Mouse (Mus musculus): ENCODE measurements around the gene Htra1. TPM values are rescaled to one million over a fixed set of nuclear protein-coding genes. Genes with fewer than 3 reads are reported as not detected.

The Htra1 gene
- polyA plus RNA-seq, 1 experiment from 2014 or later: 1.4 TPM

- no peak overlapping the region for H3K4me3 ChIP-seq
- peaks cover 82% of the 10 kb centered on the region for H3K27me3 ChIP-seq (ENCODE audit: poor library complexity, severe bottlenecking)
- H3K36me3 ChIP-seq (replicated peaks): no peaks in the 10 kb centered on the region
- no peak overlapping the region for H3K27ac ChIP-seq
- DNase-seq (ENCODE audit: extremely low spot score, low spot score): no peak
- no peaks in the 10 kb centered on the region for H3K9me3 ChIP-seq
- peaks cover 21% of the 10 kb centered on the region for H3K4me1 ChIP-seq
- 71% methylated on average over 4 of the region's 4 CpGs for WGBS
These were observed 2.1 kb downstream of the Htra1 start for GRCm38 (mm10) chr7:130938005-130938404.

GRCm38 (mm10) chr7:130938896-130939295, 3.0 kb downstream of the Htra1 start:
- H3K4me3 ChIP-seq: no peak overlapping the region
- no peak overlapping the region for H3K27ac ChIP-seq
- peaks cover 21% of the 10 kb centered on the region for H3K4me1 ChIP-seq
- DNase-seq (ENCODE audit: extremely low spot score, low spot score): no peak
- H3K27me3 ChIP-seq (ENCODE audit: poor library complexity, severe bottlenecking): peaks cover 73% of the 10 kb centered on the region
- no peaks in the 10 kb centered on the region for H3K9me3 ChIP-seq
- WGBS: 89% methylated on average over 8 of the region's 8 CpGs
- no peaks in the 10 kb centered on the region for H3K36me3 ChIP-seq (replicated peaks)

- H3K27me3 ChIP-seq (ENCODE audit: poor library complexity, severe bottlenecking): peaks cover 55% of the 10 kb centered on the region
- H3K36me3 ChIP-seq (replicated peaks): no peaks in the 10 kb centered on the region
- H3K9me3 ChIP-seq: no peaks in the 10 kb centered on the region
- no peak overlapping the region for H3K4me3 ChIP-seq
- WGBS: 88% methylated on average over 8 of the region's 8 CpGs
- H3K27ac ChIP-seq: no peak overlapping the region
- H3K4me1 ChIP-seq: peaks cover 14% of the 10 kb centered on the region
- no peak for DNase-seq (ENCODE audit: extremely low spot score, low spot score)
These were observed 4.8 kb downstream of the Htra1 start for GRCm38 (mm10) chr7:130940733-130941132.

GRCm38 (mm10) chr7:130943280-130943895, 7.5 kb downstream of the Htra1 start:
- Histone ChIP-seq H3K27ac (no peak overlapping the region), H3K4me1 (no peaks in the 10 kb centered on the region), H3K27me3 (ENCODE audit: poor library complexity, severe bottlenecking) (peaks cover 29% of the 10 kb centered on the region), H3K4me3 (no peak overlapping the region), H3K36me3 (replicated peaks) (no peaks in the 10 kb centered on the region), H3K9me3 (no peaks in the 10 kb centered on the region)
- WGBS: 91% methylated on average over 9 of the region's 9 CpGs
- DNase-seq (ENCODE audit: extremely low spot score, low spot score): no peak

- Histone ChIP-seq H3K4me3 (no peak overlapping the region), H3K4me1 (peaks cover 6% of the 10 kb centered on the region), H3K27ac (no peak overlapping the region), H3K9me3 (no peaks in the 10 kb centered on the region), H3K36me3 (replicated peaks) (no peaks in the 10 kb centered on the region), H3K27me3 (ENCODE audit: poor library complexity, severe bottlenecking) (peaks cover 13% of the 10 kb centered on the region)
- WGBS: 91% methylated on average over 11 of the region's 11 CpGs
- DNase-seq (ENCODE audit: extremely low spot score, low spot score): no peak
These were observed 9.0 kb downstream of the Htra1 start for GRCm38 (mm10) chr7:130944766-130945475.

- Histone ChIP-seq H3K36me3 (replicated peaks) (no peaks in the 10 kb centered on the region), H3K4me3 (no peak overlapping the region), H3K9me3 (no peaks in the 10 kb centered on the region), H3K27ac (no peak overlapping the region), H3K27me3 (ENCODE audit: poor library complexity, severe bottlenecking) (peaks cover 5% of the 10 kb centered on the region; the same call in 1 of the 2 replicates), H3K4me1 (peaks cover 6% of the 10 kb centered on the region)
- WGBS: 91% methylated on average over 3 of the region's 3 CpGs
- DNase-seq (ENCODE audit: extremely low spot score, low spot score): no peak
These were observed 9.8 kb downstream of the Htra1 start for GRCm38 (mm10) chr7:130945730-130946129.

GRCm38 (mm10) chr7:130946303-130946702, 10.4 kb downstream of the Htra1 start:
- H3K36me3 ChIP-seq (replicated peaks): no peaks in the 10 kb centered on the region

GRCm38 (mm10) chr7:130948563-130949208, 12.8 kb downstream of the Htra1 start:
- Histone ChIP-seq H3K27me3 (ENCODE audit: poor library complexity, severe bottlenecking) (no peaks in the 10 kb centered on the region), H3K4me3 (no peak overlapping the region), H3K27ac (no peak overlapping the region), H3K4me1 (peaks cover 6% of the 10 kb centered on the region), H3K36me3 (replicated peaks) (no peaks in the 10 kb centered on the region), H3K9me3 (no peaks in the 10 kb centered on the region)
- 69% methylated on average over 5 of the region's 5 CpGs for WGBS
- DNase-seq (ENCODE audit: extremely low spot score, low spot score): no peak

More at GRCm38 (mm10) chr7:130946303-130946702, 10.4 kb downstream of the Htra1 start:
- Histone ChIP-seq H3K27ac (no peak overlapping the region), H3K4me1 (peaks cover 6% of the 10 kb centered on the region), H3K9me3 (no peaks in the 10 kb centered on the region), H3K4me3 (no peak overlapping the region), H3K27me3 (ENCODE audit: poor library complexity, severe bottlenecking) (no peaks in the 10 kb centered on the region)
- 89% methylated on average over 12 of the region's 12 CpGs for WGBS
- no peak for DNase-seq (ENCODE audit: extremely low spot score, low spot score)

GRCm38 (mm10) chr7:130949331-130949751, 13.4 kb downstream of the Htra1 start:
- WGBS: 59% methylated on average over 8 of the region's 8 CpGs
- Histone ChIP-seq H3K4me1 (peaks cover 6% of the 10 kb centered on the region), H3K9me3 (no peaks in the 10 kb centered on the region), H3K27ac (no peak overlapping the region), H3K36me3 (replicated peaks) (no peaks in the 10 kb centered on the region), H3K27me3 (ENCODE audit: poor library complexity, severe bottlenecking) (no peaks in the 10 kb centered on the region), H3K4me3 (no peak overlapping the region)
- no peak for DNase-seq (ENCODE audit: extremely low spot score, low spot score)

GRCm38 (mm10) chr7:130950482-130950881, 14.6 kb downstream of the Htra1 start:
- H3K4me1 ChIP-seq: peaks cover 6% of the 10 kb centered on the region

GRCm38 (mm10) chr7:130951004-130951403, 15.1 kb downstream of the Htra1 start:
- DNase-seq (ENCODE audit: extremely low spot score, low spot score): no peak
- Histone ChIP-seq H3K9me3 (no peaks in the 10 kb centered on the region), H3K4me1 (peaks cover 6% of the 10 kb centered on the region), H3K36me3 (replicated peaks) (no peaks in the 10 kb centered on the region), H3K27ac (no peak overlapping the region), H3K4me3 (no peak overlapping the region), H3K27me3 (ENCODE audit: poor library complexity, severe bottlenecking) (no peaks in the 10 kb centered on the region)
- WGBS: 94% methylated on average over 5 of the region's 5 CpGs

More at GRCm38 (mm10) chr7:130950482-130950881, 14.6 kb downstream of the Htra1 start:
- H3K9me3 ChIP-seq: no peaks in the 10 kb centered on the region
- H3K27ac ChIP-seq: no peak overlapping the region
- H3K27me3 ChIP-seq (ENCODE audit: poor library complexity, severe bottlenecking): no peaks in the 10 kb centered on the region
- H3K4me3 ChIP-seq: no peak overlapping the region
- 91% methylated on average over 7 of the region's 7 CpGs for WGBS
- no peak for DNase-seq (ENCODE audit: extremely low spot score, low spot score)
- H3K36me3 ChIP-seq (replicated peaks): no peaks in the 10 kb centered on the region

GRCm38 (mm10) chr7:130953376-130953775, 17.5 kb downstream of the Htra1 start:
- 89% methylated on average over 10 of the region's 10 CpGs for WGBS
- H3K36me3 ChIP-seq (replicated peaks): no peaks in the 10 kb centered on the region
- H3K9me3 ChIP-seq: no peaks in the 10 kb centered on the region
- no peaks in the 10 kb centered on the region for H3K27me3 ChIP-seq (ENCODE audit: poor library complexity, severe bottlenecking)
- DNase-seq (ENCODE audit: extremely low spot score, low spot score): no peak
- H3K27ac ChIP-seq: no peak overlapping the region
- peaks cover 8% of the 10 kb centered on the region for H3K4me1 ChIP-seq
- H3K4me3 ChIP-seq: no peak overlapping the region

- H3K4me3 ChIP-seq: no peak overlapping the region
- no peak overlapping the region for H3K27ac ChIP-seq
- H3K4me1 ChIP-seq: peaks cover 13% of the 10 kb centered on the region
- H3K36me3 ChIP-seq (replicated peaks): no peaks in the 10 kb centered on the region
- DNase-seq (ENCODE audit: extremely low spot score, low spot score): no peak
- H3K27me3 ChIP-seq (ENCODE audit: poor library complexity, severe bottlenecking): no peaks in the 10 kb centered on the region
- WGBS: 90% methylated on average over 10 of the region's 10 CpGs
- H3K9me3 ChIP-seq: no peaks in the 10 kb centered on the region
These were observed 18.3 kb downstream of the Htra1 start for GRCm38 (mm10) chr7:130954177-130954601.

Measured in forebrain, embryonic 10.5 days (tissue).